Mouse (Mus musculus): ENCODE results near the gene Spib. TPM values are rescaled to one million over a fixed set of nuclear protein-coding genes. Genes with fewer than 3 reads are reported as not detected.

The Spib gene
- total RNA-seq, 1 experiment from 2014 or later, result 0.43 TPM

DNA sequence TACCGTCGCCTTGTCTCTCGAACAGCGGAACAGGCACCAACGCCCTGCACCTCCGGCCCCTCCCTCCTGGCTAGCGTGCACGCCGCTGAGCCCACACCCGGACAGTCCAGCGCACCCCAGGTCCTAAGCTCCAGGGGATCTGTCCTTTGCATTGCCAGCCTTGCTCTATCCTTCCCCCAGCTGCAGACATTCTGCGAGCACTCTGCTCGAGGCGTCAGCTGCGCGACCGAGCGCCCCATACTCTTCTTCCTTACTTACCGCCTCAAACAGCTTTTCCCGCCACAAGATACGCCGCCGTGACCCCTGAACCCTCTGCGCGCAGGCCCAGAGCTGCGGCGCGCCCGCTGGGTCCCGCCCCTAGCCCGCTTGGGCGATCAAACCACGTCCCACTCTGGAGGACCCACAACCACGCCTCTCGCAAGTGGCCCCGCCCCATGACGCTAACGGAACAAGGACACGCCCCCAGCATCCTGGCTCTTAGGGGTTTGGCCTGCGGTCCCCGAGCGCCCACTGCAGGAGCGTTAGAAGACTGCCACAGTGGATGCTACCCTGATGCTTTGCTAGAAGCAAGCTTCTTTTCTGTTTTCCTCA lies 16.7 kb upstream of the Spib start, which contains the start of gene Pold1:
Gene Pold1, minus strand, starts transcription at position 353 of the 591 bp plus-strand sequence.
- DNase-seq, result peak; percentile 99

DNA sequence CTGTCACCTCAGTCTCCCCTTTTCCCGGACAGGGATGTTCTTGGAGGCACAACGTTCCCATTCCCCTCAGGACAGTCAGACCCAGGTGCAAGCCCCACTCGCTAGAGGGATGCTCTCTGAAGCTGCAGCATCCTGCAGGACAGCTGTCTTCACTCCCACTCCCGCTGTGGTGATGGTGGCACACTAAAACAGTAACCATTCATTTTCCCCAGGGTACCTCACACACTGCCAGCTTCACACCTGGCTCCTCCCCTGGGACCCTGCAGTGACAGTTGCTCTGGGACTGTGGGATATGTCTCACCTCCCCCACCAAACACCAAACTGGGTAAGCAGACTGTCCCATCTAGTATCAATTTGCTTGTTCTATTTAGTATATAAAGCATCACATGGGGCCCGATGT lies 15.9 kb upstream of the Spib start:
- no peak for DNase-seq

DNA sequence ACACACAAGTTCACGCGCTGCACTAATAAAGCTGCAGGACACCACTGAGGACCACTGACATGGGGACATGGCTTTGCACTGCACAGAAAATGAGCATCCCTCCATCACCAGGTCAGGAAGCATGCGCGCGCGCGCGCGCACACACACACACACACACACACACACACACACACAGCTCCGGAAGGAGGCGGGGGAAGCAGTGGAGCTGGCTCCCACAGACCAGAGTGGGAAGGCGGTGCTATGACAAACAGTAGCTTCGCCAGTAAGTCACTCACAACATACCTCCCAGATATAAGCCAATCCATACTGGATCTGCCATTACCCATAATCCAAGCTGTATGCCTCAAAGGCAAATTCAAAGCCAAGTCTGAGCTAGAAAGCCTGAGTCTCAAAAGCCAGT lies 15.2 kb upstream of the Spib start:
- DNase-seq, result no peak

DNA sequence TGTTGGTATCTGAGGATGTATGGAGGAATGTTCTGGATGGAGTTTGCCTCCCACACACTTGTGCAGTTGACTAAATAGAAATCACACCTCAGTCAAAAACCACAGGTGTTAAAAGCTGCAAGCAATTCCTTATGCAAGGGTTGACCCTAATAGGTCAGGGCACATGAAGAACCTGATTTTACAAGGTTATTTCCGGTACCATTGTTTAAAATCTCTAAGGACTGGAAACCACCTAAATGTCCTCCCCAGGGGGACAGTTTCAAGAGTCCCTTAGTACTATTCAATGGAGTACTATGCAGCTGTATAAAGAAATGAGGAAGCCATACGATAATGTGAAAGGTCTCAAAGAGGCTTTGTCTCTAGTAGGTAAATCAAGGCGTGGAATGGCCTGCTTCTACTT lies 14.4 kb upstream of the Spib start:
- no peak for DNase-seq

DNA sequence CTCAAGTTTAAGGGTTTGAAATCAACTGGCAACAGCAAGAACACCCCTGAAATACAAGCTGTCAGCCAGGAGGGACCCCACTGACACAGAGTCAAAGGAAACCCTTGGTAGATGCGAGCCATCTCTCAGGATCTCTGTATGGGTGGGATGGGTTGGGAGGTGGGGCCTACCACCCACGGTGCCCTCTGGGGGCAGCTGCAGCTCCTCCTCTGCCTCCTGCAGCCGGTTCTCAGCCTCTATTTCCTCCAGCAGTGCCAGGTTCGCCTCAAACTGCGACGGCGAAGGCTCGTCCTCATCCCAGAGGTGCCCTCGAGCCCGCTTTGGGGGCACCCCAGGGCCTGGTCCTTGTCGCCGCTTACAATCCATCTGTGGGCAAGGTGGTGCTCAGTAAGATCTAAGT lies 11.2 kb upstream of the Spib start:
- DNase-seq, result no peak

DNA sequence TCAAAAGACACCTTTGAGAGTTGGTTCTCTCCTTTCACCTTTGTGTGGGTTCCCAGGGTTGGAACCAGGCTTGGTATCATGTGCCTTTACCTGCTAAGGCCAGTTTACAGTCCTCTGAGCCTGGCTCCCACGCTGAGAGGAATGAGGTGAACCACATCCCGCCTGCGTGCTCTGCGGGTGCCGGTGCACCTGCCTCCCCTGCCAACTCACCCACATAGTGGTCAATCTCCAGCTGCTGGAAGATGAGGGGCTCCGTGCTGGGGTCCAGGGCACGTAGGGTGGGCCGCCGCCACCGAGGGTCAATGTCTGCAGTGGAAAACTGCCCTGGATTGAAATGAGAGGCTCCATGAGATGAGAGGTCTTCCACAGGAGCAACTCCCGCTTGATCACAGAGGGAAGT lies 10.7 kb upstream of the Spib start:
- DNase-seq, result no peak

DNA sequence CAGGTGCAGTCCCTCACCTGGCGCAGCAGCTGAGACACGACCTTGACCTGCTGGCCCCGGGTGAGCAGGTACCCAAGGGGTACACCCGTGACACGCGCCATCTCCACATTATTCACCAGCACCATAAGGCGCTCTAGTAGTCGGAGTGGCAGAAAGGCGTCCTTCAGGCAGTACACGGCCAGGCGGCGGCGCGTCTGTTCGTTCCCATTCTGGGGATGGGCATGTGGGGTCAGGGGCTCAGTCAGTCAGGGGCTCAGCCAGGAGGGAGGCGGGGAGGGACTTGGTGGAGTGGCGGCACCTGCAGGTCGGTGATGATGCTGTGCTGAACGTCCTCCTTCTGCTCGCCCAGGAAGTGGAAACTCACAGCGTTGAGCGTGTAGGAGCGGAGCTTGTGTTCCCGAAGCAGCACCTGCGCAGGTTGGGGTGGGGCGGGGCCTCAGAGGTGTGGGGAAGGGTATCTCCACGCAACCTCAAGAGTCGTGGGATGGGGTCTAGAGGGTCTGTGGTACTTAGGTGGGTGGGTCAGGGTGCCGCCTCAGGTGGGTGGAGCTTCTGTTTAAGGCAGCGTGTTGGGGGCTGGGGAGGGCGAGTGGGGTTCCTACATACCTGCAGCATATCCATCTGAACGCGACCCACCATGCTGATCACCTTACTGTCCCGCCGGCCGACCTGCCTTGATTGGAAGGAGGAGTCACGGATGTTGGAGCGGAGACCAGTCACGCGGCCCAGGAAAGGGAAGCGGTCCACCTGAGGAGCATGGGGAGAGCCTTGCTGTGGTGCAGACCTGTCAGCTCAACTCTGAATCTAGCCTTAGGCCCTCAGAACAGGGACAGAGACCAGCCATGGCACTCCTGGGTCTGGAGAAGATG lies 7.1 kb upstream of the Spib start:
- no peak for DNase-seq

DNA sequence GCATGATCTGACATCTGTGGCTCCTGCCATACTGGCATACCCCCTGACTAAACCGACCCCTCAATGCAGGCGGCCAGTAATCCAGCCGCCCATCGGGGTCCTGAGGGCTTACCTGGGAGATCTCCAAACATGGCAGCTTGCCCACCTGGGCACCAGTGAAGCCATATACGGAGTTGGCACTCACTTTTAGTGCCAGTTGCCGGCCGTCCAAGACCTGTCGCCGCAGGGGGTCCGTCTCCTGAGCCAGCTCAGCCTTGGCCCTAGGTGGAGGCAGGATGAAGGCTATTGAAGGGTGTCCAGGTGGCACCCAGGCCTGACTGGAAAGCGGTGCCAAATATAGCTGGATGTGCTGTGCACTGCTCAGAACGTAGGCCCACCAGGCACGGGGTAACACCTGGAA lies 5.6 kb upstream of the Spib start:
- DNase-seq, result no peak

DNA sequence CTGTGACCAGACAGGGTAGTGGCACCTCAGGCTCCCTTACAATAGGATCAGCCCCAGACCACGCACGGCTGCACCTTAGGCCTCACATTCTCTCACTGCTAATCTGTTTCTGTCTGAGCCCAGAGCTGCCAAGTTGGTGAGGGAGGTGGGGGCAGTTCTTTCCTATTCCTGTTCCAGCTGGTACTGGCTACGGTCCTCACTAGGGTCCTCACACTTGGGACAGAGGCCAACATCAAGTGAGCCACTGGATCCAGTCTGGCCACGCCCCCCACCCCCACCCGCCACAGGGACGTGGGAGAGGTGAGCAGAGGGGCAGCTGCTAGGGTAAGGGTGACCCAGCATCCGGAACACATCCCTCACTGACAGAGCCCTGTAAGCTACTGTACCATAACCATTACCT lies 5.1 kb upstream of the Spib start:
- no peak for DNase-seq

DNA sequence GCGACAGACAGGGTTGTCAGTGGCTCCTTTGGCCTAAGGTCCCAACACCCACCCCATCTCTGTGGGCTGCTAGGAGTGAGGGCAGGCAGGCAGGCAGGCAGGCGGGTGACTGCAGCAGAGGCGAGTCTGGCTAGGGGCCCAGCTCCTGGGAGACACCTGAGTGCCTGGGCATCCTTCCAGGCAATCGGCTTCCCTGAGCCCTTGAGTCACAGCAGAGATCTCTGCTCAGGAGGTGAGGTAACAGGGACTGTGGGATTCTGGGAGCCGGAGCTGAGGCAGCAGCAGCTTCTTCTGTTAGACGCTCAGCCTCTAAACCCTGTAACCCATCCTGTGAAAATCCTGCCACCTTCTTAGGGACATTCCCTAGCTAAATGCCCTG lies 4.7 kb upstream of the Spib start:
- no peak for DNase-seq

DNA sequence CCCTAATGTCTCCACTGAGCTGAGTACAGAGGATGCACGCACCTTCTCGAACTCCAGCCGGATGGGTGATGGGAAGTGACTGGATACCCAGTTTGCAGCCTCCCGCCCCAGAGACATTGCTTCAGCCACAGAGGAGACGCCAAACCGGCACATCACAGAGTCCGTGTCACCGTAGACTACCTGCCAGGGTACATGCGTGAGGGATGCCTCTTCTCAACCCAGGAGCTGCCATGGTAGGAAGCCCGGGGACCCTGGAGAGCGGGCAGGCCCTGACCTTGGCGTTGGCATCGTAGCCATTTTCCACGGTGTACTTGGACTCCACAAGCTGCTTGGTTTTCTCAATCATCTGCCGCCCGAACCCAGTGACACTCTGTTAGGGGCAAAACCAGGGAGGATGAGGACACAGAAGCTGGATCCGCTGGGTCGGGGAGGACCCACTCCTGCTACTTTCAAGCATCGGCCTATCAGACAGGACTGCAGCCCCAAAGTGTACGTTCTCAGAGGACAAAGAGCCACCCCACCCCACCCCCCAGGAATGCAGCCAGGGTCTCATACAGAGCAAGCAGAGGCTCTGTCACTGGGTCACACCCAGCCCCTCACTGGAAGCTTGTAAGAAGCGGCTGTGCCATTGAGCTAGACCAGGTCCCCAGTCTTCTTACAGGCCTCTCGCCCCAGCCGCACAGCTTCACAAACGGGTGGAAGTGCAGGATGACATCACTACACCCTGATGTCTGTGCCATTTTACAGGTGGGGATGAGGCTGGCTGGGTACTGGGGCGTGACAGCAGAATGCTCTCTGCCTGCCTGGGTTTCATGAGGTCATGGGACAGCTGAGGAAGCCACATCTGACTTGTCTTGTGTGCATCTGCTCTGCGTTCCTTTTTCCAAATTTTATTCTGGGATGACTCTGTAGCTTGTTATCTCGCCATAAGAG lies 4.1 kb upstream of the Spib start:
- DNase-seq, result no peak

DNA sequence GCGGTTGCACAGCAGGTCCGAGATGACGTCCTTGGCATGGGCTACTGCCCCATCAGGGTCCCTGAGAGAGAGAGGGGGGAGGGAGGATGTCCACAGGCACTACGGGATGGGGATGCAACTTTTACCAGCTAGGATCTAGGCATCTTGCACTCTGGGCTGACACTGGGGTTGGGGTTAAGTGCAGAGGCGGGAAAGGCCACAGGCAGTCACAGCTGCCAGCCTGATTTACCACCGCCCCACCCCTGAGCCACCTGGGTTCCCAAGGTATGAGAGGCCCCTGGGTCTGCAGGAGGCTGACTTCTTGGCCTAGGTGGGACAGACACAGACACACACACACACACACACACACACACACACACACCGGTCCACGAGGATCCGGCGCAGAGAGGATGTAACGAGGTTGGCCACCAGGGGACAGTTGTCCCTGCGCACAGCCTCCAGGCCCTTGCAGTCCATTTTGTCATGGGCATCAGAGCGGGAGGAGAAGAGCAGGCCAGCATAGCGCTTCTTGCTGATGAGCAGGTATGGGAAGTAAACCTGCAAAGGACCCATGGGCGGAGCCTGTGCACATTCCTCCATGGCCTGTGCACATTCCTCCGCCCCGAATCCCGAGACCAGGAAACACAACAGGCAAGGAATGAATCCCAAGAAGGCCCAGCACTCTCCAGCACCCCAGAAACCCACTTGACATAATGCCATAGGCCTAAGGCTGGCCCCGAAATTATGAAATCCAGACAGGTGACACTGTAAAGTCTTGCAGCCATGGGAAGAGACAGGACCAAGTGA lies 3.0 kb upstream of the Spib start:
- no peak for DNase-seq

DNA sequence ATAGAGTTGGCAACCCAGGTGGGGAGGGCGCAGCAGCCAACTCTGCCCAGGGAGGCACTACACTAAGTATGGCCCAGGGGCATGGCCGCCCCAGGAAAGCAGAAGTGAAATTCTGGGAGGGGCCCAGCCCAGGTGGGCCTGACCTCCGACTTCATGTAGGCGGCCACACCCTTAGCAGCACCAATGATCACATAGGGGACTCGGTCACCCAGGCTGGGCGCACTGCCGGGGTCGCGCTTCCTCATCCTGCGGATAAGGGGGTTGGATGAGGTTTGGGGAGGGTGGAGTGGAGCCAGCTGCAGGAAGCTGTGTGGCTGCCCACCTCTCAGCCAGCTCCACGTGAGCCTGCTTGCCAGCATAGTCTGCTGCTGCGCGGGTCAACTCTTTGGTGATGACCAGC lies 2.4 kb upstream of the Spib start:
- no peak for DNase-seq

DNA sequence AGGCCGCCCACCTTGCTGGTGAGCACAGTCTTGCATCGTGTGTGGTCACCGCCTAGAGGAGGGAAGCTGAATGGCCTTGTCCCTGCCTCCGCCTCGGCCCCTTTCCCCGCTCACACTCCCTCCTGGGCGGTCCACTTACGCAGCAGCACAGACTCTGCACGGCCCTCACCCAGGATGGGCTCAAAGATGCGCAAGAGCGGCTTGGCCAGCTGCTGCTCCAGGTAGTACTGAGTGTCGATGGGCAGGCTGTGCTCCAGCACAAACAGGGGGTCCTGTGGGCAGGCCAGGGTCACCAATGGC lies 1.8 kb upstream of the Spib start:
- no peak for DNase-seq

DNA sequence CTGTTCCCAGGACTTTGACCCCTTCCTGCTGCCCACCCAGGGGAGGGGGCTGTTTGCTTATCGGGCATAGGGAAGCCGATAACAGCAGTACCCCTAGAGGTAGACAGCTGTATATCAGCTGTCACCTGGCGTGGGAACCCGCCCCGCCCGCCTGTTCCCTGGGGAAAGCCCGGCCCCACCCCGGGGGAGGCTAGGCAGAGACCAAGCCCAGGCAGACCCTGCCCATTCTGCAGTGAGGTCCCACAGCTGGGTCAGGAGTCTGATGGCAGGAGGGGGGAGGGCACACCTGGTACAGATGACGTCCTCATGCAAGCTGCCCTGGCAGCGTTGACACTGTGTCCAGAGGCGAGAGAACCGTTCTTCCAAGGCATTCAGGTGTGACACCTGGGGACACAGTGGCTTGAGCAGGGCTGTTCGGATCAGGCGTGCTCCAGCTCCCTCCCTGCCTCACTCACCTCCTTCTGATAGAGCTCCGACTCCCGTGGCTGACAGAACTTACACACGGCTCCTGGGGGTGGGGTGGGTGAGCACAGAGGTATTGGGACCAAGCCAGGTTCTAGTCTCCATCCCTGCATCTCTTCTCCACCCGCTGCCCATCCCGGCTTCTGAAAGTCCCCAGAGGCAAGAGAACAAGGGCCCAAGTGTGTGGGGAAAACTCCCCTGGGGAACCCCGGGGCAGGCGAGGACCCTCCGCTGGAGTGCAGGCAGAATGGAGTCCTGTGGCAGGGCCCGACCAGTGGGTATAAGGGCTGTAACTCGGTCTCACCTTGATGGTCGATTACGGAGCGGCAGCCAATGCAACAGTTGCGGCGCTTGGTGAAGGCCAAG lies 1.3 kb upstream of the Spib start:
- no peak for DNase-seq

DNA sequence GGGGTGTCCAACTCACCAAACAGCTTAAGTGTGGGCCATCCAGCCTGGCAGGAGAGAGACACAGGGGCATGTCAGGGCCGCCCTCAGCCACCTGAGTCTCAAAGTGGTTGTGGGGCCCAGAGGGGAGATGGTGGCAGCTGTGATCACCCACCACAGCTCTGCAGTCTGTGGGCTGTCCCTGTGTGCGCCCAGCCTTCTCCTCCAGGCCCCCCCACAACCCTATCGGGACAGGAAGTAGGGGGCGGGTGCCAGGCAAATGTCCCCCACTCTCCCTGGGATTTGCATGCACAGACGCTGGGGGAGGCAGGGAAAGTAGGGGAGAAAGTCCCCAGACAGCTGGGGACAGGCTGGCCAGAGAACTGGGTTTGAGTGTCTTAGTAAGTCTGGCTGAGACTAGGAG lies 664 bp downstream of the Spib start:
- no peak for DNase-seq

DNA sequence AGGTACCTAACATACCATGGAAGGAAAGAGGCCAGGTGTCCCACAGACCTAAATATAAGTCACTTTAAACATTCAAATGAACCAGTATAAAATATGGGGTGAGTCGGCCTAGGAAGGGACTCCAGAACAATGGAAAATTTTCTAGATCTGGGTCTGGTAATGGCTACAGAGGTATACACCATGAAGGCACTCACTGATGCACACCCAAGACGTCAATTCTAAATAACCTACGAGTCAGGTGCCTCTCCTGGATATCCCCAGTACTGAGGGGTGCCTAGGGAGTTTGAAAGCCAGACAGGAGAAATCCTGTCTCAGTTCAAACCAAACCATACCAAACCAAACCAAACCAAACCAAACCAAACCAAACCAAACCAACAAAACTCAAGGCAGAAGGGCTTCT lies 1.4 kb downstream of the Spib start:
- DNase-seq, result no peak

DNA sequence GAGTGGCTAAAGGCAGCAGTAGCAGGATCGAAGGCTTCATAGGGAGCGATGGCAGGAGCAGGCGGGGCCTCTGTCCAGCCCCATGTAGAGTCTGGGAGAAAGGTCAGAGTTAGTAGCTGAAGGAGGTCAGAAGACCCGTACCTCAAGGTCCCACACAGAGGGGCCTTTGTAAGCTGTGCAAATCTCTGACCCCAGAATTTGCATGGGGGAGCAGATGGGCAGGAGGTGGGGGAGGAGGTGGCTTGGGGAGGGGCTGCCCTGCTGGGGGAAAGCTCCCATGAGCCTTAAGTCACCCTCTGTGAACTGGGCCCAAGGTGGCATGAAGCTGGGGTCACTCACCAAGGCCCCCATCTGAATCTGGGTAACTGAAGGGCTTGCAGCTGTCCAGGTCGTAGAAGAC lies 2.4 kb downstream of the Spib start:
- no peak for DNase-seq

DNA sequence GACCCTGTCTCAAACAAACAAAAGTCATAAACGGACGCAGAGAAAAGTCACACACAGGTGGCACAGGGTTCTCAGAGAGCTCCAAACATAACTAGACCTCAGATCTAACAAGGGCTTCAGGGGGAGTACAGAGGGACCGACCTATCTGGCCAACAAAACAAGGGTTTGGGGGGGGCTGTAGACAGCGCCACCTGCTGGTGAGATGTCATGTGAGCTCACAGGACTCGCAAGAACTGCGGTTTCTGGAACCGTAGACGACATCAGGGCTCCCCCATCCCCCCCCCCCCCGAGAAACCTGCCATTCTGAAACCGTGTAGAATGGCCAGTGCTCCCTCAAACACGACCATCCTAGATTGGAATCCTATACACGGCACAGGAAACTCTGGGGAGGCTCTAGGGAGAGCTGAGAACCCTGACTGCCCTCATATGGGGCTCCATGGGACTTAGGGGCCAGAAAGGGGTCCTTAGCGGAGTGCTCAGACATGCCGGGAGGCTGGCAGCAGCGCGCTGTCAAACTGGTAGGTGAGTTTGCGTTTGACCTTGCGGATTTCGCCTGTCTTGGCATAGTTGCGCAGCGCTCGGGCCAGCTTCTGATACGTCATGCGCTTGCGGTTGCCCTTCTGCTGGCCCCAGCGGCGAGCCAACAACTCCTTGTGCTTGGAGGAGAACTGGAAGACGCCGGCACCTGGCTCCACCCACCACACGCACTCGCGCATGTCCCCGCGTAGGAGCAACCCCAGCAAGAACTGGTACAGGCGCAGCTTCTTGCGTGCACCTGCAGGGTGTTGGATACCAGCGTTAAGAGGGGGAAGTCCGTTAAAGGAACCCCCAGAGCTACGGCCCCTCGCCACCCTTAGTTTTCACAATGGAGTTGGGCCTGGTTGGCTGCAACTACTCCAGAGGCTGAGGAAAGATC lies 4.1 kb downstream of the Spib start:
- DNase-seq, result peak; percentile 70

DNA sequence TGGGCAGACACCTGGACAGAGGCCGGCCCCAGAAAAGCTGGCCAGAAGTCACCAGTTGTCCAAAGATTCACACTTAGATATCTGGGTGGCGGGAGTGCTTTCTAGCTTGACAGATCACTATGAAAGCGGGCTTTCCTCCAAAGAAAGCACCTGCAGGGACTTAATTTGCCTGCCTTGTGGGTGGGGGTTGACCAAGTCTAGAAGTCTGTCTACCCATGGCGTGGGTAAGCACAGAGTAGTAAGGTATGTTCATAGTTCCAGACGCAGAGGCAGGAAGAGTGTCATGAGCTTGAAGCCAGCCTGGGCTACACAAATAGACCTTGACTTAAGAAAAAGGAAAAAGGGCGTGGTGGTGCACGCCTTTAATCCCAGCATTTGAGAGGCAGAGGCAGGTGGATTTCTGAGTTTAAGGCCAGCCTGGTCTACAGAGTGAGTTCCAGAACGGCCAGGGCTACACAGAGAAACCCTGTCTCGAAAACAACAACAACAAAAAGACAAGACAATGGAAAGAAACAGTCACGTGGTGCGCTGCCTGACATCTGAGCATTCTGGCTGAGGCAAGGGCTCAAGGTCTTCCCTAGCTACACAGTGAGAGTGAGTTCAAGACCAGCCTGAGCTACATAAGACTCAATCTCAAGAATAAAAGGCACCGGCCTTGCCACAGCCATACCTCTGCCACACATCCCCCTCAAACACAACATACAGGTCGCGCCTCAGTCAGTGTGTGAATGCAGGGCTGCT lies 5.3 kb downstream of the Spib start:
- no peak for DNase-seq

Data from adrenal gland, postnatal 25 days (tissue).